Mouse (Mus musculus): ENCODE results near the gene Mreg. TPM values are rescaled to one million over a fixed set of nuclear protein-coding genes. Genes with fewer than 3 reads are reported as not detected.
"Not testable (repeated sequence)": the region's sequence is repeated elsewhere in the genome, so short reads cannot be mapped to it uniquely, and the experiment has no call there.

Gene Mreg
- polyA plus RNA-seq, 1 experiment from 2014 or later = 2.8 TPM

- Histone ChIP-seq H3K4me3 (replicated peaks) (peak overlapping the region; percentile 43), H3K9me3 (no peaks in the 10 kb centered on the region), H3K4me1 (replicated peaks) (no peaks in the 10 kb centered on the region), H3K27me3 (no peaks in the 10 kb centered on the region), H3K27ac (peak overlapping the region; percentile 98), H3K9ac (replicated peaks) (peak overlapping the region; percentile 72), H3K36me3 (no peaks in the 10 kb centered on the region), H3K4me2 (peak overlapping the region; percentile 63)
- ATAC-seq (ENCODE audit: insufficient number of reproducible peaks, insufficient read depth, low FRiP score, low TSS enrichment, low read depth) = peak; percentile 92
- under 1% methylated on average over 47 of the region's 47 CpGs for WGBS
These were observed 31.7 kb upstream of the Mreg start for GRCm38 (mm10) chr1:72243656-72244316.

- WGBS = 84% methylated on average over 5 of the region's 5 CpGs
- no peaks in the 10 kb centered on the region; the same call in 1 of the 2 replicates for H3K27me3 ChIP-seq
- H3K4me2 ChIP-seq = no peak overlapping the region
- no peaks in the 10 kb centered on the region for H3K9me3 ChIP-seq
- peaks cover 8% of the 10 kb centered on the region for H3K4me1 ChIP-seq (replicated peaks)
- no peaks in the 10 kb centered on the region for H3K36me3 ChIP-seq
- H3K4me3 ChIP-seq (replicated peaks) = no peak overlapping the region
- ATAC-seq (ENCODE audit: insufficient number of reproducible peaks, insufficient read depth, low FRiP score, low TSS enrichment, low read depth) = no peak
- no peak overlapping the region for H3K9ac ChIP-seq (replicated peaks)
- H3K27ac ChIP-seq = no peak overlapping the region
These were observed 30.6 kb upstream of the Mreg start for GRCm38 (mm10) chr1:72242581-72243143.

- not testable (repeated sequence) for H3K9me3 ChIP-seq; H3K27ac ChIP-seq; H3K36me3 ChIP-seq; ATAC-seq (ENCODE audit: insufficient number of reproducible peaks, insufficient read depth, low FRiP score, low TSS enrichment, low read depth); H3K9ac ChIP-seq (replicated peaks); H3K4me3 ChIP-seq (replicated peaks); H3K4me2 ChIP-seq; H3K4me1 ChIP-seq (replicated peaks)
- H3K27me3 ChIP-seq = peaks cover 14% of the 10 kb centered on the region
- WGBS = 79% methylated on average over 3 of the region's 3 CpGs
These were observed 27.0 kb upstream of the Mreg start for GRCm38 (mm10) chr1:72239113-72239512.

GRCm38 (mm10) chr1:72238016-72238580 is 26.0 kb upstream of the Mreg start:
- no peaks in the 10 kb centered on the region for H3K9me3 ChIP-seq
- no peaks in the 10 kb centered on the region for H3K36me3 ChIP-seq
- peaks cover 14% of the 10 kb centered on the region for H3K27me3 ChIP-seq
- WGBS = 57% methylated on average over 10 of the region's 10 CpGs
- H3K9ac ChIP-seq (replicated peaks) = 0 out of 2 replicates have a peak overlapping the region, but pooled peaks have one; percentile 27
- no peak overlapping the region; the same call in 1 of the 2 replicates for H3K27ac ChIP-seq
- 0 out of 2 replicates have a peak overlapping the region, but pooled peaks have one; percentile 13 for H3K4me3 ChIP-seq (replicated peaks)
- H3K4me1 ChIP-seq (replicated peaks) = peaks cover 9% of the 10 kb centered on the region
- no peak for ATAC-seq (ENCODE audit: insufficient number of reproducible peaks, insufficient read depth, low FRiP score, low TSS enrichment, low read depth)
- peak overlapping the region; percentile 44 for H3K4me2 ChIP-seq

GRCm38 (mm10) chr1:72237007-72237775 is 25.1 kb upstream of the Mreg start:
- H3K27ac ChIP-seq = no peak overlapping the region
- peaks cover 14% of the 10 kb centered on the region for H3K27me3 ChIP-seq
- H3K4me1 ChIP-seq (replicated peaks) = peaks cover 9% of the 10 kb centered on the region
- no peak overlapping the region for H3K9ac ChIP-seq (replicated peaks)
- no peaks in the 10 kb centered on the region for H3K36me3 ChIP-seq
- peak; percentile 80; the same call in 1 of the 2 replicates for ATAC-seq (ENCODE audit: insufficient number of reproducible peaks, insufficient read depth, low FRiP score, low TSS enrichment, low read depth)
- WGBS = 5% methylated on average over 11 of the region's 13 CpGs
- H3K4me2 ChIP-seq = peak overlapping the region; percentile 44
- H3K4me3 ChIP-seq (replicated peaks) = peak overlapping the region; percentile 21; the same call in 1 of the 2 replicates
- no peaks in the 10 kb centered on the region for H3K9me3 ChIP-seq

- not testable (repeated sequence) for H3K4me1 ChIP-seq (replicated peaks); H3K36me3 ChIP-seq; H3K9me3 ChIP-seq
- WGBS = under 1% methylated on average over 35 of the region's 50 CpGs
- Histone ChIP-seq H3K4me2 (peak overlapping the region; percentile 64), H3K27ac (peak overlapping the region; percentile 81), H3K27me3 (peaks cover 14% of the 10 kb centered on the region), H3K4me3 (replicated peaks) (peak overlapping the region; percentile 57), H3K9ac (replicated peaks) (peak overlapping the region; percentile 60)
- peak; percentile 72 for ATAC-seq (ENCODE audit: insufficient number of reproducible peaks, insufficient read depth, low FRiP score, low TSS enrichment, low read depth)
These were observed 24.4 kb upstream of the Mreg start for GRCm38 (mm10) chr1:72236363-72237006.

GRCm38 (mm10) chr1:72232592-72232991 is 20.5 kb upstream of the Mreg start:
- not testable (repeated sequence) for H3K4me3 ChIP-seq (replicated peaks); H3K27ac ChIP-seq; H3K9me3 ChIP-seq; ATAC-seq (ENCODE audit: insufficient number of reproducible peaks, insufficient read depth, low FRiP score, low TSS enrichment, low read depth); H3K9ac ChIP-seq (replicated peaks); H3K36me3 ChIP-seq; H3K4me1 ChIP-seq (replicated peaks); H3K4me2 ChIP-seq
- H3K27me3 ChIP-seq = peaks cover 14% of the 10 kb centered on the region
- WGBS = 76% methylated on average over 10 of the region's 10 CpGs

GRCm38 (mm10) chr1:72228974-72229373 is 16.9 kb upstream of the Mreg start:
- 0 out of 2 replicates have a peak, but pooled peaks cover 3% of the 10 kb centered on the region for H3K4me1 ChIP-seq (replicated peaks)
- H3K4me2 ChIP-seq = no peak overlapping the region
- peaks cover 17% of the 10 kb centered on the region for H3K27me3 ChIP-seq
- 37% methylated on average over 3 of the region's 3 CpGs for WGBS
- H3K36me3 ChIP-seq = no peaks in the 10 kb centered on the region
- no peak overlapping the region for H3K27ac ChIP-seq
- H3K9ac ChIP-seq (replicated peaks) = no peak overlapping the region
- H3K9me3 ChIP-seq = no peaks in the 10 kb centered on the region
- ATAC-seq (ENCODE audit: insufficient number of reproducible peaks, insufficient read depth, low FRiP score, low TSS enrichment, low read depth) = no peak
- no peak overlapping the region for H3K4me3 ChIP-seq (replicated peaks)

GRCm38 (mm10) chr1:72227546-72227945 is 15.4 kb upstream of the Mreg start:
- Histone ChIP-seq H3K36me3 (no peaks in the 10 kb centered on the region), H3K27ac (no peak overlapping the region), H3K4me3 (replicated peaks) (no peak overlapping the region), H3K9ac (replicated peaks) (no peak overlapping the region), H3K4me1 (replicated peaks) (0 out of 2 replicates have a peak, but pooled peaks cover 3% of the 10 kb centered on the region), H3K27me3 (peaks cover 28% of the 10 kb centered on the region), H3K9me3 (no peaks in the 10 kb centered on the region), H3K4me2 (no peak overlapping the region)
- ATAC-seq (ENCODE audit: insufficient number of reproducible peaks, insufficient read depth, low FRiP score, low TSS enrichment, low read depth) = no peak
- 91% methylated on average over 5 of the region's 5 CpGs for WGBS

GRCm38 (mm10) chr1:72226887-72227481 is 14.9 kb upstream of the Mreg start:
- no peak overlapping the region for H3K4me3 ChIP-seq (replicated peaks)

More at GRCm38 (mm10) chr1:72226887-72227481, 14.9 kb upstream of the Mreg start:
- Histone ChIP-seq H3K9me3 (no peaks in the 10 kb centered on the region), H3K36me3 (no peaks in the 10 kb centered on the region), H3K27ac (no peak overlapping the region), H3K4me1 (replicated peaks) (0 out of 2 replicates have a peak, but pooled peaks cover 3% of the 10 kb centered on the region), H3K27me3 (peaks cover 28% of the 10 kb centered on the region), H3K9ac (replicated peaks) (no peak overlapping the region), H3K4me2 (no peak overlapping the region)
- no peak for ATAC-seq (ENCODE audit: insufficient number of reproducible peaks, insufficient read depth, low FRiP score, low TSS enrichment, low read depth)
- WGBS = 31% methylated on average over 4 of the region's 4 CpGs

Data from limb, embryonic 12.5 days (tissue).